Mouse (Mus musculus) erythroblast, embryonic 14.5 days (primary cell): ENCODE results near the gene Podxl2.

ENCODE experiments used
- GATA1 ChIP-seq: IDR thresholded peaks from 2 replicates; pipeline ENCODE4 v1.6.1; 2012; ENCODE audit warnings: low read length, inconsistent platforms, mixed read lengths
- TAL1 ChIP-seq: IDR thresholded peaks from 3 replicates; pipeline ENCODE4 v1.6.1; 2012; ENCODE audit warnings: low read length, inconsistent platforms, mixed read lengths

DNA sequence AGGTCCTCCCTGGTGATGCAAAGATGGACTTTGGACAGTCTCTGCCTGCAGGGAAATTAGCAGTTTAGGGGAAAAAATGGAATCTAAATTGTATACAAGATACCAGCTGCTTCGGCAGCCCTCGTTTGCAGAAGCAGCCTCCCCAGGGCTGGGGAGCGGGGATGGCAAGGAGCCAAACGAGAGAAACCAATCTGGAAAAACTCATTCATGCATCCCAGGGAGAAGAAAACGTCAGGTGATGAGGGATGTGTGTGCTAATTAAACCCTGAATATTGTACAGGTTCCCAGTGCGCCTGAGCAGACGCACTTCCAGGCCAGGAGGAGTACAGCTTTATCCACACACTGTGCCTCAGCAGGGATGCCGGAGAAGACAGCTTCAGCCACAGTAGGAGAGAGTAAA, 3.3 kb downstream of the Podxl2 start:
- TF ChIP-seq TAL1 (no peak), GATA1 (no peak)
